Mouse (Mus musculus) thymus, adult 18-20 months (tissue): ENCODE data around the gene Exoc6b.

ENCODE experiments used
- DNase-seq, 2 experiments: peaks; one replicate each; pipeline ENCODE4 v3.0.0; 2022; ENCODE audit warnings: mixed read lengths in 2 of 2

The Exoc6b gene

DNA sequence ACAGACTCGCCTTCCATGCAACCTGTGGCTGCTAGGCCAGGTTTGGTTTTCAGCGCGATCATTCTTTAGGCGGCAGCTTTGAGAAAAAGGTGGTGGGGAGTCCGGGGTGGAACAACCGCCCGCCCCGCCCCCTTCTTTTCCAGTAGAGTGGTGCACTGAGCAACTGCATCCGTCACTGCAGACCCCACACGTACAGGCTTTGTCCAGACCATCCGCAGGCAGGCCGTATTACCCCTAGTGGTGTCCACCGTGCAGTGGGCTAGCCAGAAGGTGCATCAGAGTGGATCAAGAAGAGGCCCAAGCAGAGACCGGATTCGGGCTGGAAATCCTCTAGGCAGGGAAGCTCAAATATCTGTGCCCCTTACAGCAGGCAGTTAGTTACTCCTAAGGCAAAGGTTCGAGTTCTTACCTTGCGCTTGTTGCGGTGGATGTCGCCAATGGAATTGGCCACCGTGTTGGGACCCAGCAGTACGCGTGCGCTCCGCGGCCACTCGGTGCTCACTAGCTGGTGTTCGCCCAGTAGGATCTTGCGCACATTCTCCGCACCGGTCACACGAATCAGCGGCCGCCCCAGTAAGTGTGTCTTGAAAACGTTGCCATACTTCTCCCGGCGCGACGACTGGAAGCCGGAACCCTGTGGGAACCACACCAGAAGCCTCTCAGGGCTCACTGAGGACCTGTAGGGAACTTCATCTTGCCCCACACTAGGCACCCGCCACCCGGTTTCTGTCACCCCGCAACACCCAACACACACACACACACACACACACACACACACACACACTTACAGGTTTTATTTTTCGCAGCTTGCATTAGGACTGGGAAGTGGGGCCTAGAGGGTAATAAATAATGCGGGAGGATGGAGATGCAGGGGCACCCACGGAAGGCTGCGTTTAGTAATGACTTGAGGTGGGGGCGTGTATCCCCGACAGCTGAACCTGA, 485.2 kb downstream of the Exoc6b start:
- no peak for DNase-seq

- DNase-seq, result peak; percentile 45 to 55
These were observed 485.9 kb downstream of the Exoc6b start for GRCm38 (mm10) chr6:84583371-84583770.

DNA sequence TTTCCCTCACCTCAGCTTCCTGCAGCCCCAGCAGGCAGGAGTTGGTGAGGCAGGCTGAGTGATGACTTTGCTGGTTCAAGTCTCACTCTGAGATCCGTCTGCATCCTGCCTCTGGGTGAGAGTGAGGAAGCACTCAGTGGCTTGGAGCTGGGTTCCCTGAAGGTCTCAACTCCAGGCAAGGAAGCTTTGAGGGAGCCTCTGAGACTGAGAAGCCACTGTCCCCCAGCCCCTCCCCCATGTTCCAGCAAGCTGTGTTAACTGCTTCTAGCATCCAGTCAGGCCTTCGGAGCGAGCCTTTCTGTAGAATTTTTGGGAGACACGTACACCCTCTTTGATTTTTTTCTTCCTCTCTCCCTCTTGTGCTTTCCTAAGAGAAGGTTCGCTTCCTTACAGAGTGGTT, 486.5 kb downstream of the Exoc6b start:
- DNase-seq, result no peak

- DNase-seq, result no peak
These were observed 487.4 kb downstream of the Exoc6b start for GRCm38 (mm10) chr6:84581833-84582445.

- DNase-seq, result no peak
These were observed 488.1 kb downstream of the Exoc6b start for GRCm38 (mm10) chr6:84580979-84581832.

- DNase-seq, result no peak
These were observed 489.8 kb downstream of the Exoc6b start for GRCm38 (mm10) chr6:84579508-84579907.

DNA sequence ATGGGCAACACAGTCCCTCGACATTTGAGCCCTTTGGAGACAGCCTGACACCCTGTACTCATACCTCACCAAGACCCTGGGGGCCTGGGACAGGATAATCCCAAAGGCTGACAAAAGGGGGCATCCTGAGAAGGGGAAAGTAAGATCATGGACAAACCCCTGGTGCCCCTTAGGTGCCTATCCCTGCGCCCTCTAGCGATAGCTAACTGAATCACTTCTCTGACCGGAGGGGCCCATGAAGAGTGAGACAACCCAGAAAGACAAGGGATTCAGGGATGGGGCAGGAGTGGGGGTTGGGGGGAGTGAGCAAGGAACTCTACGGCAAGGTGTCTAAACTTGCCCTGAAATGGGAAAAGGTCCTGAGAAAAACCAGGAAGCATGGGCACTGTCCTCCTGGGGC, 490.4 kb downstream of the Exoc6b start:
- DNase-seq, result no peak

- no peak for DNase-seq
These were observed 491.4 kb downstream of the Exoc6b start for GRCm38 (mm10) chr6:84577898-84578297.

DNA sequence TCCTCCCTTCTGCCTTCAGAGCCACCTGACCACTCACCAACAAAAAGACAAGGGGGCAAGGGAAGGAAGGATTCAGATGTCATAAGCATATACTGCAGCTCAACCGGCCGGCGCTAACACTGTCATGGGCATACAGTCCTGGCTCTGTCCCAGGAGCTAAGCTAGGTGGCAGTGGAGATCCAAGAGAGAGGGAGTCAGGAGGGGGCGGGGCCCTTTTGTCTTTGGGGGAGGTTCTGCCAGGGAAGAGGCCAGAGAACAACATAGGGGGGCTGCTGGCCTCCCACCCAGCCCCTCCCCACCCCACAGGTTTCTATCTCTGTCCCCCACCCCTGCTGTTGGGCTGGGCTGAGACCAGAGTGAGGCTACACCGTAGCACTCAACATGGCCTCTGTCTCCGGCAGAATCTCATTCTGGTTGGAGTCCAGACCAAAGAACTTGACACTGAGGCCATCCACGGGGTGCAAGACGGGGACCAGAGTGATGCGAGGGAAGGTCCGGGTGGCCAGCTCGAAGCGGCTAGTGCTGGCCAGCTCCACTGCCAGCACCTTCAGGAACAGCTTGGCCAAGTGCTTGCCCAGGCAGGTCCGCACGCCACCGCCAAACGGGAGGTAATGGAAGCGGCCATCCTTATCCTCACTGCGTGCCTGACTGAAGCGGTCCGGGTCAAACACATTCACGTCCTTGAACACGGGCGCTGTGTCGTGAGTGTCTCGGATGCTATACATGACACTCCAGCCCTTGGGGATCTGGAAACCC, 495.2 kb downstream of the Exoc6b start:
- no peak for DNase-seq

DNA sequence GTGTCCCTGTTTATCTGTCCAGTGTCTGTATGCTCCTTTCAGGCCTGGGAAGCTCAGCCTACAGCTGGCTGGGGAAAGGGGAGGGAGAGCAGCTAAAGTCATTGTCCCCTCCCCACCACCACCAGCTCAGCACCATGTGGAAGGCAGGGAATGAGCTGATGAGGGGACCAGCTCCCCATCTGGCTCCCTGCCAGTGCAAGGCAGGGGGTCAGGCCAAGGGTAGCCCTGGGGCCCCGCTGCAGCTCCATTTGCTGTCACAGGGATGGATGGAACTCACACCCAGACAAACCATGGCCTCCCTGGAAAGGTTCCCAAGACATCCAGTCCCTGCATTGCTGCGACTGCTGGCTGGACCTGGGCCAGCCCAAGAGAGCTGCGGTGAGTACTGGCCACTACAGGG, 499.3 kb downstream of the Exoc6b start:
- no peak for DNase-seq

GRCm38 (mm10) chr6:84569590-84569989, 499.7 kb downstream of the Exoc6b start:
- no peak for DNase-seq

DNA sequence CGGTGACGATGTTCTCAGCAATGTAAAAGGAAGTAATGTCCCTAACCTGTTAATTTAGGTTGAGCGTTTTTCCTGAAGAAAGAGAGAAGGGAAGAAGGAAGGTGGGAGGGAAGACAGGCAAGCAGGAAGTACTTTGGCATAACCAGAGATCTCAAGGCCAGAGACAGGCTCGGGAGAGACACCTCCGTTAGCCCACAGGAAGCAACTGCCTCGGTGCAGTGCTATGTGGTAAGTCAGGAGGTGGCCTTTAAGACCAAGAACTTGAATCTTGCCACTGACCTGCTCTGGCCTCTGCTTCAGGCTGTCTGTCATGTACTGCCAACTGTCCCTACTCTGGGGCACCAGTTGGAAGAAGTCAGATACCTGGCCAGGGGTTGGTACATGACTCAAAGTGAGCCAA, 500.4 kb downstream of the Exoc6b start:
- DNase-seq, result no peak
